Mouse (Mus musculus): ENCODE results near the gene Cnksr3. TPM values are rescaled to one million over a fixed set of nuclear protein-coding genes. Genes with fewer than 3 reads are reported as not detected.

Cnksr3 gene
- polyA plus RNA-seq, 1 experiment = 11.8 TPM

DNA sequence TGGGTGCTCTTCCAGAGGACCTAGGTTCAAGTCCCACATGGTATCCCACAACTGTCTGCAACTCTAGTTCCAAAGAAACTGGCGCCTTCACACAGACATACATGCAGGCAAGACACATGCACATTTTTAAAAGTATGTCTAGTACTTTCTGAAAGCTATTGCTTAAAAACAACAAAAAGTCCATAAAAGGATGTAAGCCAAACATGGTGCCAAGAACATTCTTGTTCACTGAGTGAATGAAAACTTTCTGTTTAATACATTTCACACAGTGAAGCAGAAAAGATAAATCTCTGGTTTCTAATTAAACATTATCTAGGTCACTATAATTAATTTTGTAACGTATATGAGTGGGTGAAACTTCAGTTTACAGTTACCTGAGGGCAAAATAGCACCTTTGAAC, 76.3 kb downstream of the Cnksr3 start:
- Histone ChIP-seq H3K4me3 (ENCODE audit: insufficient read depth, low read depth, low read length) (no peak overlapping the region), H3K27ac (ENCODE audit: insufficient read depth, low read depth, low read length) (no peak overlapping the region), H3K4me1 (ENCODE audit: control insufficient read depth, insufficient read depth, low read length) (peaks cover 13% of the 10 kb centered on the region; the same call in 1 of the 2 replicates), H3K27me3 (replicated peaks; ENCODE audit: control insufficient read depth, insufficient read depth, low read length) (no peaks in the 10 kb centered on the region), H3K36me3 (ENCODE audit: control insufficient read depth, insufficient read depth, low read length) (no peaks in the 10 kb centered on the region; the same call in 1 of the 2 replicates)
- no peak for TF ChIP-seq POLR2A (IDR thresholded peaks at IDR 0.05; ENCODE audit: low read depth, low read length)
- TF ChIP-seq CTCF (conservative IDR thresholded peaks at IDR 0.05; ENCODE audit: insufficient read depth, insufficient read length, low read depth, low read length) = no peak
- DNase-seq = no peak
- WGBS = 59% methylated on average over 2 of the region's 2 CpGs

- H3K27me3 ChIP-seq (replicated peaks; ENCODE audit: control insufficient read depth, insufficient read depth, low read length) = no peaks in the 10 kb centered on the region
- H3K36me3 ChIP-seq (ENCODE audit: control insufficient read depth, insufficient read depth, low read length) = no peaks in the 10 kb centered on the region; the same call in 1 of the 2 replicates
- H3K4me1 ChIP-seq (ENCODE audit: control insufficient read depth, insufficient read depth, low read length) = 0 out of 2 replicates have a peak, but pooled peaks cover 5% of the 10 kb centered on the region
- DNase-seq = no peak
- no peak overlapping the region for H3K27ac ChIP-seq (ENCODE audit: insufficient read depth, low read depth, low read length)
- no peak for TF ChIP-seq CTCF (conservative IDR thresholded peaks at IDR 0.05; ENCODE audit: insufficient read depth, insufficient read length, low read depth, low read length)
- no peak overlapping the region for H3K4me3 ChIP-seq (ENCODE audit: insufficient read depth, low read depth, low read length)
- WGBS = 83% methylated on average over 5 of the region's 5 CpGs
Observed at GRCm38 (mm10) chr10:7133005-7133404, 79.0 kb downstream of the Cnksr3 start.

DNA sequence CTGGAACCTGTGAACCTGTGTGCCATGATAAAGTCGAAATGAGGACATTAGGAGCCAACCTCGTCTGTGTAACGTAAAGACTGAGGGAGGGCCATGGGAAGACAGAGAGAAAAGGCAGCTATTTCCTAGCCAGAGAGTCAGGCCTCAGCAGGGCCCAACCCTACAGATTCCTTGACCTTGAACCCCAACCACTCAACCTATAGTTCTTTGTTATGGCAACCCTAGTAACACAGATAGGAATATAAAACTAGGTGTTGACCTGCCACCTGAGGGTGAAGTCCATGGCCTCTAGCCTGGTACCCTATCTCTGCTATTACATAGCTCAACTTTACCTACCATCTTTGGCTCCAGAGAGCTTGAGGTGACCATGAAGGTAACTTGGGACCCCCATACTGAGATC, 80.6 kb downstream of the Cnksr3 start:
- H3K36me3 ChIP-seq (ENCODE audit: control insufficient read depth, insufficient read depth, low read length) = no peaks in the 10 kb centered on the region; the same call in 1 of the 2 replicates
- H3K4me1 ChIP-seq (ENCODE audit: control insufficient read depth, insufficient read depth, low read length) = 0 out of 2 replicates have a peak, but pooled peaks cover 3% of the 10 kb centered on the region
- H3K4me3 ChIP-seq (ENCODE audit: insufficient read depth, low read depth, low read length) = no peak overlapping the region
- H3K27me3 ChIP-seq (replicated peaks; ENCODE audit: control insufficient read depth, insufficient read depth, low read length) = no peaks in the 10 kb centered on the region
- no peak overlapping the region for H3K27ac ChIP-seq (ENCODE audit: insufficient read depth, low read depth, low read length)
- DNase-seq = no peak
- TF ChIP-seq CTCF (conservative IDR thresholded peaks at IDR 0.05; ENCODE audit: insufficient read depth, insufficient read length, low read depth, low read length) = no peak
- no peak for TF ChIP-seq POLR2A (IDR thresholded peaks at IDR 0.05; ENCODE audit: low read depth, low read length)
- 93% methylated on average over 3 of the region's 3 CpGs for WGBS

DNA sequence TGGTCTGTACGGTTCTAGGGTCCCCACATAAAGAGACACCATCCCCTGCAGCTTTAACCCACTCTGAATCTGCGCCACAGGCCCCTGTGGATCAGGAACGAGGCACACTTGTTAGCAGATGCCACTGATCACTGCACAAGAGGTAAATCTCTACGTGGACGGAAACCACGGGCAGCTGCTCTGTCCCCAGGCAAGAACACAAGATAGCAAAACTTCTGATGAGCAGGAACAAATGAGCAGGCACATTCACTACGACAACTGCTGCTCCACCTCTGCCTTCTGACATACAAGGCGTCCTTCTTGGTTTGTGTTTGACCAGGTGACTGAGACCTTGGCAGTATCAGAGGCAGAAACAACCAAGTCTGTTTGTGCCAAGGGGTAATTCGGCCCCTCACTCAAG, 84.2 kb downstream of the Cnksr3 start:
- no peak for TF ChIP-seq CTCF (conservative IDR thresholded peaks at IDR 0.05; ENCODE audit: insufficient read depth, insufficient read length, low read depth, low read length)
- no peak for TF ChIP-seq POLR2A (IDR thresholded peaks at IDR 0.05; ENCODE audit: low read depth, low read length)
- Histone ChIP-seq H3K4me1 (ENCODE audit: control insufficient read depth, insufficient read depth, low read length) (no peaks in the 10 kb centered on the region), H3K27me3 (replicated peaks; ENCODE audit: control insufficient read depth, insufficient read depth, low read length) (no peaks in the 10 kb centered on the region), H3K27ac (ENCODE audit: insufficient read depth, low read depth, low read length) (no peak overlapping the region), H3K36me3 (ENCODE audit: control insufficient read depth, insufficient read depth, low read length) (peaks cover 7% of the 10 kb centered on the region; the same call in 1 of the 2 replicates), H3K4me3 (ENCODE audit: insufficient read depth, low read depth, low read length) (no peak overlapping the region)
- 94% methylated on average over 9 of the region's 9 CpGs for WGBS
- DNase-seq = no peak

DNA sequence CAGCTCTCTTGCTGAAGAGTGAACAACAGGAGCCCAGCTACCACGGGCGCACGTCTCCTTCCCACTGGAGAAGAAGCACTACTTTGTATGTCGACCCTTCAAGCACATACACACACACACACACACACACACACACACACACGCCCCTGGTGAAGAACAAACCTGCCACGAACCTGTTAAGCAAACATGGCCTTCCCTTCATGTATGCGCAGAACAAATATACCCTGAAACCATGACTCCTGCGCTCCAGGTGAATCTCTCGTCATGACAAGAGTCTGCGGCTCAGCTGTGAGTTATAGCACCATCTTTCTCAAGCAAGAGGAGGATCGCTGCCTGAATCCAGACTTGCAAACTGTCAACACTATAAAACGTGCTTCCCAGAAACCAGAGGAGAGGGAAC, 85.2 kb downstream of the Cnksr3 start:
- peaks cover 7% of the 10 kb centered on the region; the same call in 1 of the 2 replicates for H3K36me3 ChIP-seq (ENCODE audit: control insufficient read depth, insufficient read depth, low read length)
- no peaks in the 10 kb centered on the region; the same call in 1 of the 2 replicates for H3K4me1 ChIP-seq (ENCODE audit: control insufficient read depth, insufficient read depth, low read length)
- no peak for TF ChIP-seq CTCF (conservative IDR thresholded peaks at IDR 0.05; ENCODE audit: insufficient read depth, insufficient read length, low read depth, low read length)
- TF ChIP-seq POLR2A (IDR thresholded peaks at IDR 0.05; ENCODE audit: low read depth, low read length) = no peak
- DNase-seq = no peak
- no peaks in the 10 kb centered on the region for H3K27me3 ChIP-seq (replicated peaks; ENCODE audit: control insufficient read depth, insufficient read depth, low read length)
- no peak overlapping the region for H3K4me3 ChIP-seq (ENCODE audit: insufficient read depth, low read depth, low read length)
- 88% methylated on average over 12 of the region's 12 CpGs for WGBS
- no peak overlapping the region for H3K27ac ChIP-seq (ENCODE audit: insufficient read depth, low read depth, low read length)

- Histone ChIP-seq H3K27ac (ENCODE audit: insufficient read depth, low read depth, low read length) (no peak overlapping the region), H3K27me3 (replicated peaks; ENCODE audit: control insufficient read depth, insufficient read depth, low read length) (no peaks in the 10 kb centered on the region), H3K4me1 (ENCODE audit: control insufficient read depth, insufficient read depth, low read length) (no peaks in the 10 kb centered on the region; the same call in 1 of the 2 replicates), H3K36me3 (ENCODE audit: control insufficient read depth, insufficient read depth, low read length) (peaks cover 7% of the 10 kb centered on the region; the same call in 1 of the 2 replicates), H3K4me3 (ENCODE audit: insufficient read depth, low read depth, low read length) (no peak overlapping the region)
- 58% methylated on average over 7 of the region's 7 CpGs for WGBS
- DNase-seq = no peak
- no peak for TF ChIP-seq POLR2A (IDR thresholded peaks at IDR 0.05; ENCODE audit: low read depth, low read length)
- no peak for TF ChIP-seq CTCF (conservative IDR thresholded peaks at IDR 0.05; ENCODE audit: insufficient read depth, insufficient read length, low read depth, low read length)
Observed at GRCm38 (mm10) chr10:7126287-7126686, 85.8 kb downstream of the Cnksr3 start.

DNA sequence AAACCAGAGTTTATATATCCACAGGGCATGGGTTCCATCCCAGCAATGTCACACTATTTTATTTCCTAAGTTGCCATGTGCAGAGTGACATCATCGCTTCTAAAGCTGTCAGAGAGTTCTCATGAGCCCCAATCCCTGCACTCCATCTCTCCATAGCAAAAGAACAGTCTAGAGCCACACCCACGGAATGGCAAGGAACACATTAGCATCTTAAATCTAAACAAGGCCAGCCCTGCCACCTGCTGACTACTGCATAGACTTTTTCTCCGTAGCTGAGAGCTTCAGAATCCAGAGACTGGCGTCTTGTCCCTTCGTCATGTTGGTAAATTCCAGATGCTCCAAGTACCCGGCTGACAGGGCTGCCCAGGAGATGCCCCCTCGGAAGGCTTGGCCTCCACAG, 87.0 kb downstream of the Cnksr3 start:
- Histone ChIP-seq H3K27me3 (replicated peaks; ENCODE audit: control insufficient read depth, insufficient read depth, low read length) (no peaks in the 10 kb centered on the region), H3K4me3 (ENCODE audit: insufficient read depth, low read depth, low read length) (no peak overlapping the region), H3K36me3 (ENCODE audit: control insufficient read depth, insufficient read depth, low read length) (peaks cover 9% of the 10 kb centered on the region; the same call in 1 of the 2 replicates), H3K27ac (ENCODE audit: insufficient read depth, low read depth, low read length) (no peak overlapping the region), H3K4me1 (ENCODE audit: control insufficient read depth, insufficient read depth, low read length) (no peaks in the 10 kb centered on the region; the same call in 1 of the 2 replicates)
- DNase-seq = no peak
- WGBS = 68% methylated on average over 7 of the region's 7 CpGs
- TF ChIP-seq CTCF (conservative IDR thresholded peaks at IDR 0.05; ENCODE audit: insufficient read depth, insufficient read length, low read depth, low read length) = no peak

Data from kidney, adult 2 months (tissue).